Mouse (Mus musculus): ENCODE results near the gene Bcat2.

The Bcat2 gene

DNA sequence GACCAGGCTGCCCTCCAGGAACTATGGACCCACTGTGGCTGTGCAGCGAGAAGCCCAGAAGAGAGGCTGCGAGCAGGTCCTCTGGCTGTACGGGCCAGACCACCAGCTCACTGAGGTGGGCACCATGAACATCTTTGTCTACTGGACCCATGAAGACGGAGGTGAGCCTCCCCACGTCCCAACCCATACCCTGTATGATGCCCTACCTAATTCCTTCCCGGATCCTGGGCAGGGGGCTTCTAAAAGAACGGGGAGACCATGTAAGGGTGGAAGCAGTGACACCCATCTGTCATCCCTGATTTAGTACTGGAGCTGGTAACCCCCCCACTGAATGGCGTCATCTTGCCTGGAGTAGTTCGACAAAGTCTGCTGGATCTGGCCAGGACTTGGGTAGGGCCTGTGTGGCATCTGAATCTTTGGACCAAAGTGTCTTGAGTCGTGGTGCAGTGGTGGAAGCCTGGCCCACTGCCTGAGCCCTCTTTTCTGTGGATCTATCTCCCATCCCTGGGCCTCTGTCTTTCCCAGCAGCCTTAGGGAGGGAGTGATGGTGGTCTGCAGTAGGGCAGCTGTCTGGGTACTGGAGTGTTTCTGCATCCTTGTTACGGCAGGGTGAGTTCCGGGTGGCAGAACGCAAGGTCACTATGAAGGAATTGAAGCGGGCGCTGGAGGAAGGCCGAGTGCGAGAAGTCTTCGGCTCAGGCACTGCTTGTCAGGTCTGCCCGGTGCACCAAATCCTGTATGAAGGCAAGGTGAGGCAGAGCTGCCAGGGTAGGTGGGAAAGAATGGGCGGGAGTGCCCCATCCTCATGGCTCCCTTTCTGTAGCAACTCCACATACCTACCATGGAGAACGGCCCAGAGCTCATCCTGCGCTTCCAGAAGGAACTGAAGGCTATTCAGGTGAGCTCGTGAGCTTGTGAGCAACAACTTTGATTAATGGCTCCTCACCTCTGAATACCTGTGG, 18.0 kb downstream of the Bcat2 start:
- no peak for DNase-seq (ENCODE audit: low read depth)

DNA sequence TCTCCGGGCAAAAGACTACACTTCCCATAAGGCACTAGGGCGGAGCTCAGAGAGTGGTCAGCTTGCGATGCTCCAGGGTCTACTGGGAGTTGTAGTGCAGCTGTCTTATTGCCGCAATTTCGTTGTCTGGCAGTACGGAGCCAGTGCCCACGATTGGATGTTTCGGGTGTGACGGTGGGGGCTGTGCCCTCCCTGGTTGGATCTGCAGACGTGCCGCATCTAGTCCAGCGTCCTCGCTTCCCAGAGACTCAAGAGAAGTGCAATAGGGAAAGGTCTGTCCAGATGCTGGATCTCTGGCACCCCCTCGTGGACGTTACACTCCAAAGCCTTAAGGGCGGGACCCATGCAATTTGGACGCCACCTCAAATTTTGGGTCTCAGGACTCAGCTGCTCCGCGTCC, 19.2 kb downstream of the Bcat2 start:
- DNase-seq (ENCODE audit: low read depth) = peak; percentile 91

DNA sequence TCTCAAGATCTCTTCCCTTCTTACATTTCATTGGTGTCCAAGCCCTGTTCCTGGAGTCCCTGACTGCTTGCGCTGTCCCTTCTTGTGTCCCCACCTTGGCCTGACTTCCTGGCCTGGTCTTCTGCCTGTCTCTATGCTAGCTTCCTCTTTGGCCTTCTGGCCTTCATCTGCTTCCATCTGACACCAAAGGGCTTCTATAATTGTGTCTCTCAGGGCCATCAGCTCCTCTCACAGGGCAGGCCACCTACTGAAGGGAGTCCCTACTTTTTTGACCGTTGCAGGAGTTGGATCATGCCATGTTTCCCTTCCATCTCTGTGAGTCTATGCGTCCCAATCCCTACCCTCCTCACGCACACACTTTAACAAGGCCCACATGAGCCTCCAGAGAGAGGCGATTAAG, 19.9 kb downstream of the Bcat2 start:
- DNase-seq (ENCODE audit: low read depth) = peak; percentile 10

DNA sequence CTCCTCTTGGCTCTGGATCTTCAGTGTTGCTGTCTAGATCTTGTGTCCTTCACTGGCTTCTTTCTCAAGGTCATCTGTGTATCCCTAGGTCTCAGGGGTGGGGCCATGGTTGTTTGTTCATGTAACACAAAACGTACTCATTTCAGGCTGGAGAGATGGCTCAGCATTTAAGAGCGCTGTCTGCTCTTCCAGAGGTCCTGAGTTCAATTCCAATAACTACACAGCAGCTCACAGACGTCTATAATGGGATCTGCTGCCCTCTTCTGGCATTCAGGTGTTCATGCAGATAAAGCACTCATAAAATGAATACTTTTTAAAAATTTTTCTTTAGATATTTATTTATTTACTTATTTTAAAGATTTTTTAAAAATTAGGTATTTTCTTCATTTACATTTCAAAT, 20.9 kb downstream of the Bcat2 start:
- DNase-seq (ENCODE audit: low read depth) = peak; percentile 67

DNA sequence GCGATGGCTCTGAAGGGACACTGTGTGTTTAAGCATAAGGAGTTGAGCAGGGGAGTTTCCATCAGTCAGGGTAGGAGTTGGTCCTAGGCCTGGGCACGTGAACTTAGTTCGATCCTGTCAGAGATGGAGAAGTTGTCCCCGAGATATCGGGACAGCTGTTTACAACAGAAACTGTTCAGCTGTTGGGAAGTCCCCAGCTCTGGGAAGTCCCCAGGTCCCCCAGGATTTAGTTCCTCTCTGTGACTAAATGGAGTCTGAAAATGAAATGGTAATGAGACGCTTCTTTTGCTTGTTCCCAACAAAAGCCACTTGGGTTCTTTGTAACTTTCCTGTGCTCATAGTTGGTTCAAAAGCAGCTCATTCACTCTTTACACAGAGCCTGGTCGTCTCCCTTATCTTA, 21.9 kb downstream of the Bcat2 start:
- peak; percentile 87 for DNase-seq (ENCODE audit: low read depth)

DNA sequence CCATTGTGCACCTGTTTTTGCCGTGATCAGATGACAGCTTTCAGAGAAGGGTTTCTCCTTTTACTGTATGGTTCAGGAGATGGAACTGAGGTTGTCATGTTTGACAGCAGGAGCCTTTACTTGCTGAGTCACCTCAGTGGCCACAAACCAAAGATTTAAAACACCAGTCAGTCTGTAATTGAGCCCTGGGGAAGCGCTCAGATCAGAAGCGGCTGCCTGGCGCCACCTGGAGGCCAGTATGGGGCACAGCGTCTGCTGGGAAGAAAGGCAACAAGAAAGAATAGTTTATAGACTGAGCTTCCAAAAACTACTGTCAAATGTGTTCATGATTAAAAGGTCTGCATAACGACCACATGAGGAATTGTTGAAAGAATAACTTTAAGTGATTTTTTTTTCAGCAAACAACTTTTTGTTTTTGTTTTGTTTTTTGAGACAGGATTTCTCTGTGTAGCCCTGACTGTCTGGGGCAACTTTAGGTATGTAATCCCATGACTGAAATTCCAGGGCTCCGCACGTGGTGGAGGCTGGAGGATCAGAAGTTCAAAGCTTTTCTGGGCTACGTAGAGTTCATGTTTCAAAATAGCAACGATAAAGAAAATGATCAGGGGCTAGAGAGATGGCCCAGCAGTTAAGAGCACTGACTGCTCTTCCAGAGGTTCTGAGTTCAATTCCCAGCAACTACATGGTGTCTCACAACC, 23.3 kb downstream of the Bcat2 start:
- peak; percentile 90 for DNase-seq (ENCODE audit: low read depth)

DNA sequence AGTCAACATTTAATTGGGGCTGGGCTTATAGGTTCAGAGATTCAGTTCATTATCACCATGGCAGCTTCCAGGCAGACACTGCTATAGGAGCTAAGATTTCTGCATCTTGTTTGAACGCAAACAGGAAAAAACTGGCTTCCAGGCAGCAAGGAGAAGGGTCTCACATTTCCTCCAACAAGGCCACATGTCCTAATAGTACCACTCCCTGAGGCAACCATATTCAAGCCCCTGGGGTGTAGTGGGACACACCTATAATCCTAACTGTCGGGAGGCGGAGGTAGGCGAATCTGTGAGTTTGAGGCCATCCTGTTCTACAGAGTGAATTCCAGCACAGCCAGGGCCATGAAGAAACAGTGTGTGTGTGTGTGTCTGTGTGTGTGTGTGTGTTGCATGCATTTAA, 25.2 kb downstream of the Bcat2 start:
- no peak for DNase-seq (ENCODE audit: low read depth)

DNA sequence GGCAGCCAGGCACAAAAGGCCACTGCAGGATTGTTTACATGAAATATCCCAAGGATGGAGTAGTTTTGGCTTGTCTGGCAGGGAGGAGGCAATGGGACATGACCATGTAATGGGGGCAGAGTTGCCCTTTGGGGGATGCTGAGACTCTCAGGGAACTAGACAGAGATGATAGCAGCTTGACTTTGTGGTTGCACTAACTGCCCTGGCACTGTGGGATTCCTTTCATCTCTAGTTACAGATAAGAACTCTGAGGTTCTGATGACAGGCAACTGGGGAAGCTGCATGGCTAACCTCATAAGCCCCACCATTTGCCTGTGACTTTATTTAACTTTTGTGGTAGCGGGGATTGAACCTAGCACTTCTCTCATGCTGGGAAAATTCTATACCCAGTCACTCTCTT, 26.2 kb downstream of the Bcat2 start:
- no peak for DNase-seq (ENCODE audit: low read depth)

DNA sequence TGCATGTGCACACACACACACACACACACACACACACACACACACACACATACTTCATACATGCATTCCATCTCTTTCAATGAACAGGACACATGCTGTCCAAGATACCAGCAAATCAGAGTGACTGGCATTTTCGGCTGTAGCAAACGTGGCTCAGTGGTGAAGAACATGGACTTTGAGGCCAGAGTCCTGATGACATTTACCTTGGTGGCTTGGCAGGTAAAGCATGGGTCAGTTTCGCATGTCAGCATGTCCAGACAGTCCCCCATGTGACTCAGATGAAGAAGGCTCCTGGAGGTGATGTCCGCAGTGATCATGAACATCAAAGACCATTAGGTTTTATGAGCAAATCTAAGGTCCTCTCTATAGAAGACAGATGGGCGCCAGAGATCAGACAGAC, 27.1 kb downstream of the Bcat2 start:
- no peak for DNase-seq (ENCODE audit: low read depth)

DNA sequence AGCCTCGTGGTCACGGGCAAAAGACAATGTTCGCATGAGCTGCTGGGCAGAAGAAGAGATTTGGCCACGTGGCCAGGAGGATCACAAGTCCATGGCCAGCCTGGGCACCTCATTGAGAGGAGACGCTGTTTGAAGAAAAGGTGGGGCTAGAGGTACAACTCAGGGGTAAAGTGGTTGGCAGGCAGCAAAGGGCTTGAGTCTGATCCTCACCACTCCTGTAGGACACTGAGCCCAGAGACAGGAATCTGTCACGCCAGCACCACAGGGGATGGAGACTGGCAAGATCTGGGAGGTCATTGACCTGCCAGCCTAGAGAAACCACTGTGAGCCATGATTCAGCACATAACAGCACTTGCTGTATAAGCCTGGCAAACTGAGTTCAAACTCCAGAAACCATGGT, 27.6 kb downstream of the Bcat2 start:
- DNase-seq (ENCODE audit: low read depth) = no peak

DNA sequence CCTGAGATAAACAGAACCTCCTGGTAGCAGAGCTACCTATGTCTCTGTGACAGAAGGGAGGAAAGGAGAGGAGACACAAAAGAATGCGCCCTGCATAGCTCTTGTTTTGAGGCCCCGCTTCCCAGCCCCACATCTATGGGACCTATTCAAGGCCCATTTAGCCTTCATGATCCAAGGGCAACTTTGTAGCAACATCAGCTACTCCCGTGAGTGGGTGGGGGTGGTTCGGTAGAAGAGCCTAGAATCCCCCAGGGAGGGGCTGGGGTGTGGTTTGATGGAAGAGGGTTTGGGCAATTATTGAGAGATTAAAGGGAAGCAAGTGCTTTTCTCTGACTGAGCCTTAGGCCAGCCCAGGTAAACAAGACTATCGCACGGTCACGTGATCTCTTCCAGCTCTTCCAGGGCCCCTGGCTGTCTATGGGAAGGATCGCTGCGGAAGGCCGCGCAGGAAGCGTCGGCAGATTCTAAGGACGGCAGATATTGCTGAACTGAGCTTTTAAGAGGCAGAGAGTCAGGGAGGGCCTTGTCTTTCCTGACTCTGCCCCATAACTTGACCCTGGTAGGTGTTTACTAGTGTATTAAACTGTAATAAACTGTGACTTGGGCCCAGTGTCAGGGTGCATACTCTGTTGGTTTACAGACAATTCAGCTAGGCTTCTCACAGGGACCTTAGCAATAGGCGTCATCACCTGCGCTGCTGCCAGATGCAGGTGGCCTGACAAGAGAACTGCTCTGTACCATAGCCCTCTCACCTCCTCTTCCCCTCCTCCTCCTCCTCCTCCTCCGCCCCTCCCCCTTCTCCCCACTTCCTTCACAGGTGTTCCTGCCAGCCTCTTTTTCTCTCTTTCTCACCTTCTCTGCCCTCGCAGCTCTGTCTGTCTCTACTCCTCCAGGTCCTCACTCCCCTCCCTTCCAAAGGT, 29.3 kb downstream of the Bcat2 start:
- no peak for DNase-seq (ENCODE audit: low read depth)

DNA sequence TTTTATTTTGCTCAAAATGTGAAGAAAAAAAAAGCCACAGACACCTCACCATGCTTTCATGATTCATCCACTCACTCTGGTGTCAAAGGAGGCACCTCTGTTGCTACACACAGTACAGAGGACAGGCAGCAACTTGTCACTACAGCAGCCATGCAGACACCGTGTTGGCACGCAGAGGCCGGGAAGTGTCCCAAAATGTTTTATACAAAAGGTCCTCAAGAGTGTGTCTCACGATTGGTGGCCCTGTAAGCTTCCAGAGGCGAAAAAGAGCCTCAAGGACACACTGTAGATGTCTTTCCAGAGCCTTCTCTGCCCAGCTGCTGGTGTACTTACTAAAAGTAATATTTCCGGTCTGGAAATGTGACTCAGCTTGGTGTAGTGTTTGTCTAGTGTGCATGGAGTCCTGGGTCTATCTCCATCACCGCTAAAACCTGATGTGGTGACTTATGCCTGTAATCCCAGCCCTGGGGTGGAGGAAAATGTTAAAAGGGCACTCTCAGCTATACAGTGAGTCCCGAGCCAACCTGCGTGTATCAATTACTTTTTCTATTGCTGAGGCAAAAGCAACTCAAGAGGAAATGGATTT, 35.8 kb downstream of the Bcat2 start:
- DNase-seq (ENCODE audit: low read depth) = no peak

DNA sequence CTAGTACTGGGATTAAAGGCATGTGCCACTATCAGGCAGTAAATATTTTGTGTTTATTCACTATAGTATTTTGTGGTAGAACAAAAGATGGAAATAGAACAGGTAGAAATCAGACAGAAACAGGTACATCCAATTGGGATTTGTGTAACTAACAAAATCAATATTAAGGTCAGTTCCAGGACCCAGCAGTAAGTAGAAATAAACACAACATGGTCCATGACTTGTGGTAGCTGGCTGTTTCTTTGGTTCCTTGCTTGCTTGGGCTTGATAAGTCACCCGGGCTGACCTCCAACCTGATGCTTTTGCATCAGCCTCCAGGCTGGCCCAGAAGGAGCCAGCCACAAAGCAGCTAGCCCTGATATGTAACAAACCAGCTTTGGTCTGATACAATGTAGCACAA, 39.6 kb downstream of the Bcat2 start:
- DNase-seq (ENCODE audit: low read depth) = no peak

DNA sequence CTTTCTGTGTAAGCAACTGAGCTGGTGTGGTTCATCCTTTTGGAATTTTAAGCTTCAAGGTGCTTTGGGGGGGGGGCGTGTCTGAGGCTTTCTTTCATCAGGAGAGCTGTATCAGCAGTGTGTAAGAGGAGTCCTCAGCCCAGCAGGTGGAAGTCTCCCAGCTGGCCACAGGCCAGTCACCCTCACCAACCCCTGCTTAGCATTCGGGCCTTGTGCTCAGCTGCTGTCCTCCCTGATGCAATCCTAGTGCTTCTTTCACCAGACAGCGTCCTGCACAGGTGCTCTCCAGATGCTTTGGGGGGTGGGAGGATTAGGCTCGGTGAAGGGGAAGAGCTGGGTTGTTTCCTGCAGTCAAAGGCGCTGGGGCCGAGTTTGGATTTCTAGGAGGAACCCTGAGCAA, 46.3 kb downstream of the Bcat2 start:
- no peak for DNase-seq (ENCODE audit: low read depth)

DNA sequence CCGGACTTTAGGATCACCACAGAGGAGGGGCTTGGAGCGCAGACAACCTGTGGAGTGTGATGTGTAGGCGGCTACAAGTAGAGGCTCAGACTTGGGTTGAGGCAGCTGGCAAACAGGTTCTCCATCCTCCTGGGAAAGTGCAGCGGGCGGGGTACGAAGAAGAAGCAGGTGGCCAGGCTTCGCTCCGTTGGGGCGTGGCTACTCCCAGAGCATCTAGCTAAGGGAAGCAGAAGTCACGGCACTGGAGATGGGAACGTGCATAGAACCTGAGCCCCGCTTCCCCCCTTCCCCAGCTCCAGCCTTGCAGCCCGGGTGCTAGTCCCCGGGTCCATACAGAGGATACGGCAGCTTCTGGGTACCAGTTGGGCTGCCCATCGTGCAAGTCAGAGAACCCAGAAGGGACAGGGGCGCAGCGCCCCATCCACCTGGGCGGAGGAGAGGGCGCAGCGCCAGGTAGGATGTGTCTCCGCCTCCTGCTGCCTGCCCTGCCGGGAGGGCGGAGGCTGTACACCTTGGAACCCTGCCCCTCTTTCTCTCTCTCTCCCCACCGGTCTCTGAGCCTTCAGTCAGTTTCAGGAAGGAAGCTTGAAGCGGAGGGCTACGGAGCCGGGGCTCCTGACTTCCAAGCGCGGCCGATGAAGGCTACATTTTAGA, 47.2 kb downstream of the Bcat2 start, which contains the start of gene Fut1:
Gene Fut1 (plus strand): TSS at position 248 of the 654 bp plus-strand sequence.
- no peak for DNase-seq (ENCODE audit: low read depth)

DNA sequence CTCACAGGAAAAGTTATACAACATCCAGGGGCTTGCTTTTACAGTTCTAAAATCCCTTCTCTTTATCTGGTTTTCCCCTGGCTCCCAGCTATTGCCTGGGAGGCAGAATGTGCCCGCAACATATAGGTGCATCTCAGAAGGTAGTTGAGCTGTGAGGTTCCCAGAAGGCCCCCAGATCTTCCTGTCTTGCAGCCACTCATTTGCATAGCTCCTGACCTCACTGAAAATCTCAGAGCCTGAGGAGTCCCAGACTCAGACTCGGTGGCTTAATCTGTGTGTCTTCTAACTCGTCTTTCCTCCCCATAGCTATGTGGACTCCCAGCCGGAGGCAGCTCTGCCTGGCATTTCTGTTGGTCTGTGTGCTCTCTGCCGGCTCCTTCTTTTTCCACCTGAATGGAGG, 48.4 kb downstream of the Bcat2 start:
- no peak for DNase-seq (ENCODE audit: low read depth)

DNA sequence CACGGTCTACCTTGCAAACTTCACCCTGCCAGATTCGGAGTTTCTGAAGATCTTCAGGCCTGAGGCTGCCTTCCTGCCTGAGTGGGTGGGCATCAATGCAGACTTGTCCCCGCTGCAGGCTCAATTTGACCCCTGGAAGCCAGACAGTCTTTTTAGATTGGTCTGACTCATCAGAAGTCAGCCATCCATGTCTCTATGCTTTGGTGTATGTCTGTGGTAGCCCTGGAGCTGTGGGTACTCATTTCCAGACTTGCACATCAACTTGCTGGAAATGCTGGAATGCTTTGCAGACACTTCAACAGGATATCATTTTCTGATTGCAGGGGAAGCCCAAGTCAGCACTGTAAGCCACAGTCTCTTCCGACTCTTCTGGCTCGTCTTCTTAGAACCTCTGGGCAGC, 49.6 kb downstream of the Bcat2 start:
- DNase-seq (ENCODE audit: low read depth) = no peak

DNA sequence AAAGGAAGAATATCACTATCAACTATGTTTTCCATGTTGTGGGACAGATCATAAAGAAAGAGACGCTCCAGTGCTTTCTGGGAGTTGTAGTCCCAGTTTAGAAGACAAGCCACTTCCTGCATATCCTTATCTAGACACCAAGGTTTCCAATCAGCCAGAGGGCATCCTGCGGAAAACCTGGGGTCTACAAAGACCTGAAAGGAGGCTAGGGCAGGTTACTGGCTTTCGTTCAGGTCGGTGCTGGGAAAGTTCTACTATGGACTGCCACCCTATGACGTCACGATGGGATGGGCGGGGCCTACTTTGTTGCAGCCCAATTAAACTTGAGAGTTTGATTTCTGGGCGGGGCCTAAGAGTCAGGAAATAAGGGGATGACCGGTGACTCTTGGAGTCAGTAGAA, 51.5 kb downstream of the Bcat2 start, which contains the start of gene Izumo1:
Gene Izumo1 (plus strand): TSS at position 369 of the 400 bp plus-strand sequence.
- peak; percentile 59 for DNase-seq (ENCODE audit: low read depth)

DNA sequence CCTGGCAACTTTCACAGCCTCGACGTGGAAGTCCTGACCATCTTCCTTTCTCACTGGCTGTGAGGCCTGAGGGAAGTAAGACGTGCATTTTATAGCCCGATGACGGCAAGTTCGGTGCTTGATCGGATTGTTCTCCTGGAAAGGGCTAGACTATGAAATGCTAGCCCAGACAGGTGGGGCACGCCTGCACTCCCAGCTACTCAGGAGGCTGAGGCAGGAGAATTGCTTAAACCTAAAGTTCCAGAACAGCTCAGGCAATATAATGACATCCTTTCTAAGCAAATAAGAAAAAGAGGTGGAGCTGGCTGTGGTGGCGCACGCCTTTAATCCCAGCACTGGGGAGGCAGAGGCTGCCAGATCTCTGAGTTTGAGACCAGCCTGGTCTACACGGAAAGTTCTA, 53.6 kb downstream of the Bcat2 start:
- DNase-seq (ENCODE audit: low read depth) = no peak

DNA sequence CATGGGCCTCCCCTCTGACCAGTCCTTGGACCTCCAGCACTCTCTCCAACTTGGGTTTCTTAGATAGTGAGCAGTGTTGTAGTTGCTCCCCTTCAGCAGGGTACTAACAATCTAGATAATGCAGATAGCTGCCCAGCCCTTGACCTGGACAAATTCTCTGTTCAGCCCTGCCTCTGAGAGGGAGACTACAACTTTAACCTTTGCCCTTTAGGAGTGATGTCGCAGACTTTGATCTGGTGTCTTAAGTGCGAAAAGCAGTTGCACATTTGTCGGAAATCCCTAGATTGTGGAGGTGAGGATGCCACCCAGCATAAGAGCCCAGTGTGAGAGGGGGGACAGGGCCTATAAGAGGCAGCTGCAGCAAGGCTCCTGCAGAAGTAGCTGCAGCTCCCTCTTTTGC, 54.8 kb downstream of the Bcat2 start:
- DNase-seq (ENCODE audit: low read depth) = no peak

DNA sequence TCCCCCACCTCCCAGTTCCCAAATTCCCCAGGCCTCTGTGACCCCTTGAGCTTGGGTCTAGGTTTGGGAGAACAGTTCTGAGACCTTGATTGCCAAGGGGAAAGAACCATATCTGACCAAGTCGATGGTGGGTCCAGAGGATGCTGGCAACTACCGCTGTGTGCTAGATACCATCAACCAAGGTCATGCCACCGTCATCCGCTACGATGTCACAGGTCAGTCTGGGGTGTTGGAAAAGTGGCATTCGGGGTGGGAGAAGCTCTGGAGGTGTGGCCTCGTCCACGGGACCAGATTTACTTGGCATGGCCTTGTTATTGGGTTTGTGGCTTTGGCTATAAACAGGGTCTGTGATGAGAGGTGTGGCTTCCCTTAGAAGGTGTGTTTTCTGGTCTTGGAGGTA, 55.5 kb downstream of the Bcat2 start:
- no peak for DNase-seq (ENCODE audit: low read depth)
